Mouse (Mus musculus) CD4-positive naive resting alpha-beta T cell, adult 76 days (primary cell): ENCODE results near the gene Epb41l2. TPM values are rescaled to one million over a fixed set of nuclear protein-coding genes. Genes with fewer than 3 reads are reported as not detected.

Experiments used
- total RNA-seq: library from RNA; stranded (reverse); gene quantifications from one replicate; pipeline ENCODE4 v1.2.4, GENCODE M21; 2023

Gene Epb41l2
- 108 TPM for total RNA-seq

GRCm38 (mm10) chr10:25359208-25359958 lies at the start of gene Epb41l2:
Gene Epb41l2 (plus strand): TSS chr10:25359798.

GRCm38 (mm10) chr10:25535891-25536331 lies 176.3 kb downstream of the Epb41l2 start, which contains the start of gene Smlr1:
Gene Smlr1 (minus strand): TSS chr10:25536267.

Other genes with a start within 250 kb of the Epb41l2 start
- gene Akap7, start 51.9 kb upstream of the Epb41l2 start, total RNA-seq = 6.7 TPM
- not detected for gene Smlr1, start 176.5 kb downstream of the Epb41l2 start, total RNA-seq